Mouse (Mus musculus) adrenal gland, adult 18-20 months (tissue): ENCODE results near the gene Slco1c1. TPM values are rescaled to one million over a fixed set of nuclear protein-coding genes. Genes with fewer than 3 reads are reported as not detected.

Experiments
- DNase-seq, 2 experiments: peaks; one replicate each; pipeline ENCODE4 v3.0.0; 2021 to 2022; ENCODE audit warnings: low spot score in 2 of 2
- long read RNA-seq, 2 experiments: library from polyadenylated mRNA; stranded (forward); transcript quantifications; one replicate each; pipeline ENCODE4 v2.0.0; 2021
- total RNA-seq, 2 experiments: library from RNA; stranded (reverse); gene quantifications; 1 replicate in 1 of 2; 2 replicates in 1 of 2; pipeline ENCODE4 v1.2.3; 2021

Slco1c1 gene
- total RNA-seq = under 1 TPM; 0.36 to 0.51 TPM
- long read RNA-seq, experiment 1 = 0 reads
- long read RNA-seq, experiment 2, partial matches to known transcripts = 1 of 2 reads
- long read RNA-seq, experiment 2, other reads (novel, unspliced or antisense) = 0 of 2 reads

DNA sequence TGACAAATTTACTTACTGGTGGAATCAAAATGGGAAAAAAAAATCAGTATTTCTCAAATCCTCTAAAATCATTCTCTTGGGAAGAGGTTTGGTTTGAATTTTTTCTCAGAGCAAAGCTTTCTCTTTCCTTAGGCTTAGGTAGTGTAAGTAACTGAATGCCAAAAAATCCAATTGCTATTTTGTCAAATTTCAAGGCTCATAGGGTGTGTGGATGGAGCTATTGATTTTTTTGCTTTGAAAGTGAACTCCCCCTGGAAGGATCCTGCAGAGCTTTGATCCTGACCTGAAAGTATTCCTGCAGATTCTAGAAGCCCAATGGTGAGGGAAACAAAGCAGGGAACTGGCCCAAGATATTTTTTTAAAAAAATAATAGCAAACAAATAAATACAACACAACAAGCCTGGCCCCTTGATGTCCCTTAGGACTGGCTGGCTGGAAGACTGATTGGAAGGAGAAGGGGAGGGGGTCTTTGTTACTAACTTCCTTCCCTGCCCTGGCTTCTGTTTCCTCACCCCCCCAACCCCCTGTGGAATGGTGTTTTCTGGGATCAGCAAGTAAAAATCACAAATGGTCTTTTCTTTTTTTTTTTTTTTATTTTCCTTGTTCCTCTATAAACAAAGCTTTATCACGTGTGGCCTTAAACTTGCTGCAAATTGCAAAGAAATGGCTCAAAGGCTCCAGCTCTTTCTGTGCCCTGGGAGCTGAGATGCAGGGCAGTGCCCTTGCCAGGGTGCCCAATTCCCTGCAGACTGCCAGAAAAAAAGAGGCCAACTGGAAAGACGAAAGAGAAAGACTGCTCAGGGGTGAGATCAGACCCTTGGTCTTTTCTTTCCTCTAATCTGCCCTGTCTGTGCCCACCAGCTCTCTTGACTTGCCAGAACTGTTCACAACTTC lies at the start of gene Slco1c1:
TSS of gene Slco1c1 (plus strand) at position 622 of the 894 bp plus-strand sequence.
- DNase-seq = no peak

DNA sequence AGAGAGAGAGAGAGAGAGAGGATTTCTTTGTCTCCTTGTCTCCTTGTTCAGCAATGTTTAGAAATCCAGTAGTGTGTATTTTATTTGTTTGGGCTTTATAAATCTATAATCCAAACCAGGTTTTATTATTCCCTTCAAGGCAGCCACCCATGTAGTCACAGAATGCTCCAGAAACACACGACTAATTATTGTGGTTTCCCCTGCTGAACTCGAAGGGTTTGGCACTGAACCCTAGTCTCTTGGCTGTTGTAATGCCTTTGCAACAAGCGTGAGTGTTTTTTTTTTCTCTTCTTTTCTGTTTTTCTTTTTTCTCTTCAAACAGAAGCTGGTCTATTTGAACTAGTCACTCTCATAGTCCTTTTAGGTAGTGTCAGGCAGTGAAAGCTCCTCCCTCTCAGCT lies 49.5 kb upstream of the Slco1c1 start:
- no peak for DNase-seq

DNA sequence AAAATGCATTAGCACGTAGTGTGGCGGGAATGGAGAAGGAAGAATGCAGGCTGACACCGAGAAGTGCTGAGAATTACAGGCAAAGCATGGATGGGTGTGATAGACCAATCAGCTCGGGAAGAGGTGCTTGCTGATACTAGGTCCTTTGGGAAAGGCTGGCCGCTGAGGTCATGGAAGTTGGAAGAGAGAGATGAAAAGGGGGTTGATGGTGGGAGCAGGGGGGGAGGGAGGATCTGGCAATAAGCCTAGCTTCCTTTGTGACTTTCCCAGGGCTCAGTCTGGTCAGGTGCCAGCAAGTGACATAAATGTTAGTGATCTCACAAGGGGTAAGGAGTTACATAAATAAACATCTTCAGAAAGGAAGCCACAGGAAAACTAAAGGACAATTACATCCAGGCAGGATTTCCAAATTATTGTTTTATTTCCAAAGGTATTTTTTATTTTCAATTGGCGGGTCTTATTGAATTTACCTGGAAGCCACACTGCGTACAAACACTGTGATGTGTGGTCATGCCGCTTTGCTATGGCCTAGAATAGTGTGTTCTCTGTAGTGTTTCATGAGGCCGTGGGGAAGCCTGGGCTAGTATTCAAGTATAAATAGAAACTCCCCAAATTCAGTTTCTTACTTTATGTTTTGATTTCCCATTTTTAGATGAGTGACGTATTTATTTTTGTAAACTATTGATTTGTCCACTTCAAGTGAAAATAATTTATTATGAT lies 38.7 kb upstream of the Slco1c1 start:
- DNase-seq = no peak

DNA sequence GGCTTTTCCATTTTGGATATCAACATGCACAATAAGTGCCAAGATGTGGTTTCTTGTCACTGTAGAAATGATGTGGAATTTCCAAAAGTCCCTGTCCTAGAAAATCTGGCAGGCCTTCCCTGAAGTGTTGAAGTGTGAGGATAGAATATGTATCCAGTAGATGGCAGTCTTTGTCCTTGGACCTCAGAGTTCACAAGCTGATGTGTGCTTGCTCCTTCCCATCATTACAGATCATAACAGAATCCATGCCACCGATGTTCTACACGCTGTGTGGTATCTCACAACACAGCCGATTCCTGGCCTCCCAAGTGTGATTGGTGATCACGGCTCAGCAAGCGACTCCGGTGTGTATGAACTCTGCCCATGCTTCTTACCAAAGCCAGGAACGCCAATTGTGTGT lies 36.9 kb upstream of the Slco1c1 start:
- DNase-seq = no peak

DNA sequence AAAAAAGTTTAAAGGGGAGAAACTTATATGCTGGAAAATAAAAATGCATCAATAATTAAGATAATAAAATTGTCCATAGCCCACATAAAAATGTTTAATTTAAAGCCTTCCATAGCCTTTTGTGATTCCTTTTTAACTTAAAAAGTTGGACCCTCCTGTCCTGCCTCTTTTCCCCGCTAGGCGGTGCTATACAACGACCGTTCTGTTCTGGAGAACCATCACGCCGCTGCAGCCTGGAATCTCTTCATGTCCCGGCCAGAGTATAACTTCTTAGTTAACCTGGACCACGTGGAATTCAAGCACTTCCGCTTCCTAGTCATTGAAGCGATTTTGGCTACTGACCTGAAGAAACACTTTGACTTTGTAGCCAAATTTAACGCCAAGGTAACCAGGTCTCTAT lies 35.5 kb upstream of the Slco1c1 start:
- peak; percentile 15 to 36 for DNase-seq

DNA sequence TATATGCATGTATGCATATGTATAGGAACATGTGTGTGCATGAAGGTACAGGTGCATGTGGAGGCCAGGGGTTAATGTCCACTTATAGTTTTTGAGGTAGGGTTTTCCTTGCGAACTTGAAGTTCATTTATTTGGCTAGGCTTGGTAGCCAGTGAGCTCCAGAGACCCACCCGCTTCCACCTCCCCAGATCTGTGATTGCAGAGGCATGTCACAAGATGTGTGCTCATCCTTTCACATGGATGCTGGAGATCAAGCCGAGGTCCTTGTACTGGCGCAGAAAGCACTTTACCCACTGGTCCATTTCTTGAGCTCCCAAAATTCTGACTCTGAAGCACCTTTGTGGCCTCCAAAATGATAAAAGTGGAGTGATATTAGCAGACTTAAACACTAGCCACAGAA lies 29.3 kb upstream of the Slco1c1 start:
- no peak for DNase-seq

DNA sequence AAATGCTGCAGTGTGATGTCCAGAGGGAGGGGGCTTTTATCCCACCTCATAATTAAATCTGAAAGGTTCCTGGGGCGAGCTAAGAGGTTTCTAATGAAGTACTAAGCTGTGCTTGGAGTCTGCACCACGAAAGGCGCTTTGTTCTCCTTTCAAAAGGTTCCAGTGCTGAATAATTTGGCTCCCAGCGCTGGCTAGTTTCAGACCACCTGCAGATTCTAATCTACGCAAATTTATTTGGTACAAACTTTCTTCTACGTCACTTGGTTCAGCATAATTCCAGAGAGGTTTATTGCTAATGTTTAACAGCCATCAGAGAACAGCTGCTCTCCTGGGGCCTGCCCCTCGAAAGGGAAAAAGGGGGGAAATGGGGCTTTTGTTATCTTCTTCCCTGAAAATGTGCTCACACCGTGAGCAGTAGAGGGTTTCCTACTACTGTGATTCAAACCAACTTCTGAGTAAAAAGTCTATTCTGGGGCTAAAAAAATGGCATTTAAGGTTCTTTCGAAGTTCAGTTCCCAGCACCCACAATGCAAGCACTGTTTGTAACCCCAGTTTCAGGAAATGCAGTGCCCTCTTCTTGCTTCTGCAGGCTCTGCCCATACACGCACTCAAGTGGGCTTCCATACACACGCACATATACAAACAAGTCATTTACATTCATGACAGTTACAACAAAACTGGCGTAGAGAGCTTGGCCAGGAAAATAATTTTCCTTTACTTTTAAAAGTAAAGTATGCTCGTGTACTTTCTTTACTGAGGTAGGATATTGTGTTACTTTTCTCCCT lies 28.3 kb upstream of the Slco1c1 start:
- no peak for DNase-seq

DNA sequence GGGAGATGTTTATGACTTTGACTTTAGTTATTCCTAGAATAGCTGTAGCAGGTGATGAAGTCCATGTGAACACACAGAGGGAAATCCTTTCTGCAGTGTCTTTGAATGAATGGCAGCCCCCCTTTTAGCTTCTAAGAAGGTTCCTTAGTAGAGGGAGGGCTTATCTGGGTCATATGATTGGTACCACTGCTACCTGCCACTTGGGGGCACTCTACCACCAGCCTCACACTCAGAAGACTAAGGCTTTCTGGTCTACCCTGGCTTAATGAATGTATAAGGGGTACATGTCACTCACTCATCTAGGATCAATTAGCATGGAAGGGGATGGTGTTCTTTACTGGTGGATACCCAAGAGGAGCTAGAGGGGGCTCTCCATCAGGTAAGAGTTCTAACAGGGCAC lies 24.7 kb upstream of the Slco1c1 start:
- no peak for DNase-seq

DNA sequence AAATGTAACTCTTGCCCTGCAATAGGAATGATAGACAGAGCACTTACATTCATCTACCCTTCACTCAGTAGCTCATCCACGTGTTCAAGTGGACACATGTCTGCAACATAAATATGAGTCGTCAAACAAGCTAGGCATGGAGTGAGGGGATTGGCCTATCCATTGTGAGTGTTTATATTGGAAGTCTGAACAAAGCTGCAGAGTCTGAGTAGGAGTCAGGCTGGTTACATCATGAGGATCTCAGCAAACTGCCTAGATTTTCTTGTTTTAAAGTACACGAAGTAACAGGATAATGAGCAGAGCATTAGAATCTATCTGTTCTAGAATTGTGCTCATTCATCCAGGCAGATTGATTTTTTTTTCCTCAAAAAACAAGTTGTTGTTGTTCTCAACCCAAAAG lies 23.0 kb upstream of the Slco1c1 start:
- no peak for DNase-seq

DNA sequence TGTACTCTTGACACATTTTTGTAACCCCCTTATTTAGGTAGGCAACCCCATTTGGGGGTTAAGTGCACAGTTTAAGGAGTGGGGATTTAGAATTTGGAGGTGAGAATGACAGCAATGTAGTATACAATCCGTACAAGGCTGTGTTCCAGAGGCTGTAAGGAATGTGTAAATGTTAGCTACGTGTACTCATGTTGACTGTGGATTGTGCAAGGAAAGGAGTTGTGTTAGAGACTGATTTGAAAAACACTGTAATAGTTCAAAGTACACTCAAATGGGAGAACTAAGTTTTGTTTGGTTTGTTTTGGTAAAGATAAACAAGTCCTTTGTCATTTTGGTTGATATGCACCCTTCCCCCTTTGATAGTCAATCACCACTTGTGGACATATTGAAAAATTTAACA lies 1.6 kb upstream of the Slco1c1 start:
- DNase-seq = no peak

DNA sequence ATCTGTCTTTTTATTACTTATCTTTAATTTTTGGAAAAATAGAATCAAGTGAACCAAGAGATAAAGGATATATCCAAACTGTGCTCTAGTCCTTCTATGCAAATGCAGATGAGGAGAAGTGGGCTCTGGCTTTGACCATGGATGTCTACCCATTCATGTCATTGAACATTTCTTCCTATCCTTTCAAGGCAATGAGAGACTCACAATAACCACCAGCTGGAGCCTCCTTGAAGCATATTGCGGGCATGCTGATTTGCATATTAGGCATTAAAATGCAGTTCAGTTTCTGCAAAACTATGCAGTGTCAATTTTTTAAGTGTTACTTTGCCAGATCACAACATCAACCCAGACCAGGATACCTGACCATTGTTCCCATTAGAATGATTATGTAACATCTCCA lies 1.6 kb downstream of the Slco1c1 start:
- DNase-seq = no peak

DNA sequence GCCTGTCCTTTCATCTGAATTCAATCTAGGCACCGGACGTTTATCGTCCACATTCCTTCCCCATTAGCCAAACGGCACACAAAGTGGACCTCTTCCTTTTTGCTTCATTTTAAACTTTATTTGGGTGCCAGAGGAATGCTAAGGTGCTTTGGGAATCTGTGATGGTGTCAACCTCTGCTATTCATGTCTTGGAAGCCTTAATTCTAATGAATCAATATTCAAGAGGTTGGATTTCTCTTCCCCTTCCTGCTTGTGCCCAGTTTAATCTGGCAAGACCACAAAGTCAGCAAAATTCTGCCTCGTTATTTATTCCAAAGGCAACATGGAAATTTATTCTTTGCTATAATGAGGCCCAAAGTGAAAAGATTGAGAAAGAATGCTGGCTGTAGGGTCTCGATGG lies 6.7 kb downstream of the Slco1c1 start:
- DNase-seq = no peak

DNA sequence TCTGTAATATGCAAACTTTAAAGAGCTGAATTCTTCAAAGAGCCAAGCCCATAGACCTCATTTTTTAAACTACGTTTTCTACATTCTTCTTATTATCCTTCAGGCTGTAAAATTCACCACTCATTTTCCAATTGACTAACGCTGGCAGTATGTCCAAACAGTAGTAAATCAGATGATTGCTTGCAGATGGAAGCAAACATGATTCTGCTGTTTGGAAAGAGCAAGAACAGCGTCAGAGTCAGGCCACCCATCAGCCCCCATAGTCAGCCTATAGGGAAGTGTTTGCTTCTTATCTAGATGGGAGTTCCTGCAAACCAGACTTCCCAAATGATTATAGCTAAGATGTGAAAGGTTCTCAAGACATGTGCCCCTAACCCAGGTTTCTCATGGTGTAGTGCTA lies 13.1 kb downstream of the Slco1c1 start:
- no peak for DNase-seq

DNA sequence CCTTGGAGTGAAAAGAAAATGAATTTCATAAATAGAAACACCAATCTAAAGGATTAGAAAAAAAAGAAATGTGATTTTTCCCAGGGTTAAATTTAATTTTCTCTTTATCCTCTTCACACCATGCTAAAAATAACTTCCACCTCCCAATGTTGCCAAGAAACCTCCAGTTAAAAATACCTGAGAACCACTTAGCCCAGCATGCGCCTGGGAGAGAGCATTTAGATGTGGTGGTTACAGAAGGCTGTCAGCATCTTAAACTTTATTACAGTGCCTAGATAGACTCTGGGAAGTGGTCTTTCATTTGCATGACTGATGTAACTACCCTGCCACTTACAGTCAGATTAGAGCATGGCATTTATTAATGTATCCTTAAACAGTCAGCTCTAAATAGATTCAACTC lies 17.0 kb downstream of the Slco1c1 start:
- no peak for DNase-seq

DNA sequence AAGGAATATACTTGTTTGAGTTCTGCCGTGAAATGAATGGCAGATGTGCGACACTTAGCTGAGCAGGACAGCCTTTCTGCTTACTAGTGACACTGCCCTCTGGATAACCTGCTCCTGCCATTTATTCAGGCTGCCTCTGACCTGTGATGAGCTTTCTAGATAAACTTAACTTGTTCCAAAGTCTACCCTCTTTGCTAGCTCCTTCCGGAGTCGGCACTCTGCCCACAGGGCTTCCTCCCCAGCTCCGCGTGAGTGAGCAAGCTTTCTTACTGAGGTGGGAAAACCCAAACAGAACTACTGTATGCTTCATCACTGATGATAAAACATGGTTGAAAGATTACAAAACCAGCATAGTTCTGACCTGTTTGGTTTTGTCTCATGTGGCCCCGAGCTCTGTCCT lies 19.2 kb downstream of the Slco1c1 start:
- no peak for DNase-seq

DNA sequence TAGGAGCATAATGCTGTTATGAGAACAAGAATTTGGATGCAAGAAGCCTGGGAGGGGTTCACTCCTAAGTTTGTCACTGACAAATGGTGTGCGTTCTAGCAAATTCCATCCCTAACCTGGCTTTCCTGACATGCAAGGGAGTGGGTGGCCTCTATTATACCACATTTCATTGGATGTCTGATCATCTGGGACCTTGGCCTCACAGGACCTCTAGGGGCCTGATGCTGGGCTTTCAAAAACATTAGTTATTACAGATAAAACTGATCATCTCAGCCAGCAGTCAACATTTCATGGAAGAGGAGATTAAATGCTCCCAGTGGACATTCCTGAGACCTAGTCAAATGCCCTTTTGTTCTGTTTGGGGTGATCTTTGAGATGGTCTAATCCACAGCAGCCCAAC lies 34.0 kb downstream of the Slco1c1 start:
- DNase-seq = no peak

DNA sequence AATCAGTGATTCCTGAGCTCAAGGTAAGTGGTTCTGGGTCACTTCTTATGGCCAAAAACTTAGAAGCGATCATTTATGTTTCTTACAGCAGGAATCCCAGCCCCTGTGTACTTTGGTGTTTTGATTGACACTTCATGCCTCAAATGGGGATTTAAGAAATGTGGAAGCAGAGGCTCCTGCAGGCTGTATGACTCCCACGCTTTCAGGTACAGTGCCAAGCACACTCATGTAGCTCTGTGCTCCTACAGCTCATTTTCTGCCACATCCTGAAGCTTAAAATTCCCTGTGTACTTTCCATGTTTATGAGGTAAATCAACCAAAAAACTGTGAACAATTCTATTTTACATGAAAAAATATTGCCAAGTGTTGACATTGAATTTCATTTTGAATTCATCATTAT lies 43.2 kb downstream of the Slco1c1 start:
- no peak for DNase-seq

DNA sequence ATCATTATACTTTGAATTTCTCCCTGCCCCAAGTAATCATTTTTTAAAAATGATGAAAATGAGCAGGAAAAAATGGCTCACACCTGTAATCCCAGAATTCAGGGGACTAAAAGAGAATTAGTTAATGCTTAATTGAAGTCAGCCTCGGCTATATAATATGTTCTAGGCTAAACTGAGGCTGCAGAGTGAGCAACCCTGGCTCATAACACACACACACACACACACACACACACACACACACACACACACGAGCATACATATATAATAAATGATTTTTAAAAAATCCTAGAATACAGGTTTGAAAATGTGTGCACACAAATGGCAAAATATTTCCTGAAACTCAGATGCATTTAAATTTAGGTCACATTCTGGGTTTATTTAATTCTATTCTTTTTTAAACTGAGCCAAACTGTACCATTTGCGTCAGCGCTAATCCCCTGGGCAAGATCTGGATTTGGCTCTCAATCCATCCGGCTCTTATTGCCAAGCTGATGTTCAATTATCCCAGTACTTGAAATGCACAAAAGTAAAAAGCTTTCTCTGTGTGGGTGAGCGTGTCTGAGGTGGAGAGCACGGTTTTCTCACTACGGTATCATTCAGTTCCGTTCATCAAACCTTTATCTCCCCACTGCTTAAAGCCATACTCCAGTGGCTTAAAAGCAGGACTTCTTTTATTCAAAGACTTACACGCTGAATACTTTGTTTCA lies 43.8 kb downstream of the Slco1c1 start:
- no peak for DNase-seq

DNA sequence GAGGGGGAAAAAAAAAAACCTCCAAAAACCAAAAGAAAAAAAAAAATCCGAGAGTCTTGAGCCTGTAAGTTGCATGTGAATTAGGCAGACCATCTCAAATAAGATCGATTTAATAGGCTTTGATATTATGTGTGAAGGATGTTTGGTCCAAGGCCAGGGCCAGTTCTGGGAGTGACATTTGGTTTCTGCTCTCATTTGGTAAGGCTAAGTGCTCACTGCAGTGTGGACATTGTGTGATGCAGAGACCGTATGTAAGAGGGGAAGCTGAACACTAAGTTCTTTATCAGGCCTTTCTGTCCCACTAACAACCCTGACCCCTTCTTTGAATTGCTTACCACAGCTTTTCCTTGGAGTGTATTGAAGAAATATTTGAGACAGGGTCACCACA lies 44.4 kb downstream of the Slco1c1 start:
- DNase-seq = no peak

DNA sequence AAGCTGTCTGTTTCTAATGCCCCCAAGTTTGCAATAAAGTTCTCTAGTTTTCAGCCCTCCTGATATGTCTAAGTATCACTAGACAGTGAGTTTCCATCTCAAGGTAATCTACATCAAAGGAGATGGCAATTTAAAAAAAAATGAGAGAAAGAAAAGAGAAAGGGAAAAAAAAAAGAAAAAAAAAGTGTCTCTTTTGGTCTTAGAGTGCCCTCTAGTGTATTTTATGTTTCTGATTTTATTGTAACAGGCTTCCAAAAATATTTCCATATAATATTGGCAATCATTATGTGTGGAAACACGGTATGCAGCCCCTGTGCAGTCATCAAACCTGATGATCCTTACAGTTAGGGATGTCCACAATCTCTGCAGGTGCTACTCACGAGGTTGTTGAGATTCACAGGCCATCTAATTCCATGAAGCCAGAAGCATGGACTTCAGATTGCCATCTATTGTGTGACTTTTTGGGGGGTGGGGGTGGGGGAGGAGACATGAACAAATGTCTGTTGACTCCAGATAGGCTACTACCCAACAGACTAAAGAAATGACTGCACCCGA lies 52.6 kb downstream of the Slco1c1 start:
- DNase-seq = no peak
